Mouse (Mus musculus): ENCODE data around the gene Klhl36. TPM values are rescaled to one million over a fixed set of nuclear protein-coding genes. Genes with fewer than 3 reads are reported as not detected.

Gene Klhl36
- polyA plus RNA-seq, 1 experiment, result 16.9 TPM

- Histone ChIP-seq H3K27me3 (ENCODE audit: control insufficient read depth, insufficient read depth, low read length) (no peaks in the 10 kb centered on the region), H3K27ac (ENCODE audit: control insufficient read depth, insufficient read depth, low read depth, low read length) (no peak overlapping the region), H3K36me3 (ENCODE audit: control insufficient read depth, insufficient read depth, low read length) (no peaks in the 10 kb centered on the region), H3K4me3 (ENCODE audit: control insufficient read depth, low read depth, low read length) (peak overlapping the region; percentile 63), H3K4me1 (ENCODE audit: control insufficient read depth, insufficient read depth, low read length) (peaks cover 9% of the 10 kb centered on the region)
- TF ChIP-seq CTCF (IDR thresholded peaks at IDR 0.05; ENCODE audit: control insufficient read depth, insufficient read depth, insufficient replicate concordance, low read depth, low read length) (no peak), POLR2A (IDR thresholded peaks at IDR 0.05; ENCODE audit: control insufficient read depth, low read depth, low read length) (no peak)
Measured at GRCm38 (mm10) chr8:119829420-119829819, 32.6 kb upstream of the Klhl36 start.

- Histone ChIP-seq H3K4me3 (ENCODE audit: control insufficient read depth, low read depth, low read length) (peak overlapping the region; percentile 63), H3K4me1 (ENCODE audit: control insufficient read depth, insufficient read depth, low read length) (peaks cover 9% of the 10 kb centered on the region), H3K27ac (ENCODE audit: control insufficient read depth, insufficient read depth, low read depth, low read length) (no peak overlapping the region), H3K36me3 (ENCODE audit: control insufficient read depth, insufficient read depth, low read length) (no peaks in the 10 kb centered on the region), H3K27me3 (ENCODE audit: control insufficient read depth, insufficient read depth, low read length) (no peaks in the 10 kb centered on the region)
- no peak for TF ChIP-seq CTCF (IDR thresholded peaks at IDR 0.05; ENCODE audit: control insufficient read depth, insufficient read depth, insufficient replicate concordance, low read depth, low read length)
- TF ChIP-seq POLR2A (IDR thresholded peaks at IDR 0.05; ENCODE audit: control insufficient read depth, low read depth, low read length), result no peak
Measured at GRCm38 (mm10) chr8:119829870-119830580, 32.0 kb upstream of the Klhl36 start.

- H3K4me1 ChIP-seq (ENCODE audit: control insufficient read depth, insufficient read depth, low read length), result peaks cover 9% of the 10 kb centered on the region
- no peak overlapping the region for H3K27ac ChIP-seq (ENCODE audit: control insufficient read depth, insufficient read depth, low read depth, low read length)
- no peaks in the 10 kb centered on the region for H3K27me3 ChIP-seq (ENCODE audit: control insufficient read depth, insufficient read depth, low read length)
- TF ChIP-seq POLR2A (IDR thresholded peaks at IDR 0.05; ENCODE audit: control insufficient read depth, low read depth, low read length) (peak; percentile 67; the same call in 1 of the 2 replicates), CTCF (IDR thresholded peaks at IDR 0.05; ENCODE audit: control insufficient read depth, insufficient read depth, insufficient replicate concordance, low read depth, low read length) (no peak)
- H3K36me3 ChIP-seq (ENCODE audit: control insufficient read depth, insufficient read depth, low read length), result no peaks in the 10 kb centered on the region
- peak overlapping the region; percentile 63 for H3K4me3 ChIP-seq (ENCODE audit: control insufficient read depth, low read depth, low read length)
Measured at GRCm38 (mm10) chr8:119830589-119830988, 31.5 kb upstream of the Klhl36 start.

- Histone ChIP-seq H3K4me1 (ENCODE audit: control insufficient read depth, insufficient read depth, low read length) (peaks cover 9% of the 10 kb centered on the region), H3K27ac (ENCODE audit: control insufficient read depth, insufficient read depth, low read depth, low read length) (no peak overlapping the region), H3K36me3 (ENCODE audit: control insufficient read depth, insufficient read depth, low read length) (no peaks in the 10 kb centered on the region), H3K4me3 (ENCODE audit: control insufficient read depth, low read depth, low read length) (peak overlapping the region; percentile 63), H3K27me3 (ENCODE audit: control insufficient read depth, insufficient read depth, low read length) (no peaks in the 10 kb centered on the region)
- no peak for TF ChIP-seq POLR2A (IDR thresholded peaks at IDR 0.05; ENCODE audit: control insufficient read depth, low read depth, low read length)
- TF ChIP-seq CTCF (IDR thresholded peaks at IDR 0.05; ENCODE audit: control insufficient read depth, insufficient read depth, insufficient replicate concordance, low read depth, low read length), result no peak
Measured at GRCm38 (mm10) chr8:119831336-119831995, 30.6 kb upstream of the Klhl36 start.

GRCm38 (mm10) chr8:119832101-119832617 lies 29.9 kb upstream of the Klhl36 start:
- Histone ChIP-seq H3K27me3 (ENCODE audit: control insufficient read depth, insufficient read depth, low read length) (no peaks in the 10 kb centered on the region), H3K27ac (ENCODE audit: control insufficient read depth, insufficient read depth, low read depth, low read length) (no peak overlapping the region), H3K4me1 (ENCODE audit: control insufficient read depth, insufficient read depth, low read length) (peaks cover 6% of the 10 kb centered on the region), H3K4me3 (ENCODE audit: control insufficient read depth, low read depth, low read length) (peak overlapping the region; percentile 63), H3K36me3 (ENCODE audit: control insufficient read depth, insufficient read depth, low read length) (no peaks in the 10 kb centered on the region)
- no peak for TF ChIP-seq POLR2A (IDR thresholded peaks at IDR 0.05; ENCODE audit: control insufficient read depth, low read depth, low read length)
- no peak for TF ChIP-seq CTCF (IDR thresholded peaks at IDR 0.05; ENCODE audit: control insufficient read depth, insufficient read depth, insufficient replicate concordance, low read depth, low read length)

DNA sequence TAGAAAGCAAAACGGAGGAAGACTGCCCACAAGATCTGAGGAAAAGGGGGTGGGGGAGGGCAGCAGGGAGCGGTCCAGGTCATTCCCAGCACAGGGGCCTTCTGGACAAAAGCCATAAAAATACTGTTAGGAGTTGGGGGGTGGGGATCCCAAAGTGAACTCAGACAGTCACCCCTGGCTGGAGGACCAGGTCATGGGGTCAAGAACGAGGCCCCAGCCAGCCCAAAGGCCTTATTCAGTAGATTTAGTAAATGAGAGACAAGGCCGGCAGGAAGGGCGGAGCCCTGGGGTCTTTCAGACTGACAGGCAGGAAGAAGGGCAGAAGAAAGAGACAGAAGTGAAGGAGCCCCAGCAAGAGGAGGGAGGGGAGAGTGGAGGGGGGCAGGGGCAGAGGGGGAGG lies 29.1 kb upstream of the Klhl36 start:
- Histone ChIP-seq H3K4me1 (ENCODE audit: control insufficient read depth, insufficient read depth, low read length) (peaks cover 6% of the 10 kb centered on the region), H3K4me3 (ENCODE audit: control insufficient read depth, low read depth, low read length) (peak overlapping the region; percentile 63), H3K36me3 (ENCODE audit: control insufficient read depth, insufficient read depth, low read length) (no peaks in the 10 kb centered on the region), H3K27ac (ENCODE audit: control insufficient read depth, insufficient read depth, low read depth, low read length) (no peak overlapping the region), H3K27me3 (ENCODE audit: control insufficient read depth, insufficient read depth, low read length) (no peaks in the 10 kb centered on the region)
- TF ChIP-seq CTCF (IDR thresholded peaks at IDR 0.05; ENCODE audit: control insufficient read depth, insufficient read depth, insufficient replicate concordance, low read depth, low read length), result no peak
- TF ChIP-seq POLR2A (IDR thresholded peaks at IDR 0.05; ENCODE audit: control insufficient read depth, low read depth, low read length), result no peak

- no peaks in the 10 kb centered on the region for H3K36me3 ChIP-seq (ENCODE audit: control insufficient read depth, insufficient read depth, low read length)
- no peak overlapping the region for H3K27ac ChIP-seq (ENCODE audit: control insufficient read depth, insufficient read depth, low read depth, low read length)
- peaks cover 12% of the 10 kb centered on the region for H3K4me1 ChIP-seq (ENCODE audit: control insufficient read depth, insufficient read depth, low read length)
- H3K27me3 ChIP-seq (ENCODE audit: control insufficient read depth, insufficient read depth, low read length), result no peaks in the 10 kb centered on the region
- no peak overlapping the region for H3K4me3 ChIP-seq (ENCODE audit: control insufficient read depth, low read depth, low read length)
- TF ChIP-seq POLR2A (IDR thresholded peaks at IDR 0.05; ENCODE audit: control insufficient read depth, low read depth, low read length) (no peak), CTCF (IDR thresholded peaks at IDR 0.05; ENCODE audit: control insufficient read depth, insufficient read depth, insufficient replicate concordance, low read depth, low read length) (no peak)
Measured at GRCm38 (mm10) chr8:119834676-119835075, 27.4 kb upstream of the Klhl36 start.

Data from testis, adult 2 months (tissue).